Mouse (Mus musculus): ENCODE results near the gene Lcn11.
"Not testable (repeated sequence)": the region's sequence is repeated elsewhere in the genome, so short reads cannot be mapped to it uniquely, and the experiment has no call there.

The Lcn11 gene

DNA sequence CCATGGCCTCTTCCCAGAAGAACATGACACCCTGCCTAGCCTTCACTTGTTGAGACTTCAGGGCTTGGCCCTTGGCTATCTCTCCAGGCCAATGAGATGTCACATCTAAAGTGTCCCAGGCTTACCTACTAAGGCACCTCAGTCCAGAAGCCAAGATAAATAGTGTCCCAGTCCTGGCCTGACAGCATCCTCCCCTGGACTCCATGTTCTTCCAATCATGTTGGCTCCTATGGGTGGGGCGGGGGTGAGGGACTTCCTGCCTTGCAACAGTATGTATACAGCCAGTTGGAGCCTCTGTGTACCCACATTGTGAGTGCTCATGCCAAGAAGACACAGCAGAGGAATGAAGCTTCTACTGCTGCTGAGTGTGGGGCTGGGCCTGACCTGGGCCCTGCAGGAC lies at the start of gene Lcn11:
TSS of gene Lcn11 (plus strand) at position 301 of the 400 bp plus-strand sequence.
- in situ Hi-C loops (cut with MboI, MseI) = no loop called here

DNA sequence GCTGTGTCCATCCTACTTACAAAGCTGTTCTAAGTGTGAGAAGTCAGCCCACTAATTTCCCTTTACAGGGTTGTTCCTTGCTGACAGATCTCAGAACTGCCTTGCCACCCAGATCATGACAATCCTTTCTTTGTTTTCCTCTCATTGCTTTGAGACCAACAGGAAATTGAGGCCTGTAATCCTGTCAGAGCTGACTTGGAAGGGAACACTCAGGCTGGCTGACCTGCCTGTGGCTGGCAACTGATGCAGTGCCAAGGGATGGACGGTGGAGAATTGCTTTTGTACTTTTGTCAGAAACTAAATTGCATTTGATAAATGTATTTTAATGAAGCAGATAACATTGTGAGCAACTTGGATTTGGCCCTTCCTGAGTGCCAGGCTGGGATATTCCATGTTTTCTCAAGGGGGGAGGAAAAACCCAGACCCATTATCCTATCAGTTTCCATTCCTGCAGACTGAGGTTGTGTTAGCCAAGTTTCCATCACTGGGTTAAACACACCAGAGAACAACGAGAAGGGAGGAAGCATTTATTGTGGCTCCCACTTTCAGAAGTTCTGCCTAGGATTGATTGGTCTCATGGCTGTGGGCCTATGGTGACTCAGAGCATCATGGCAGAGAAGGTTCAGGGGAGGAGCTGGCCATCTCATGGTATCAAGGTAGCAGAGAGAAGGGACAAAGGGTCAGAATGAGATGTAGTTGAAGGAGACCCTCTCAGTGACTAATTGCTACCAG lies 43.5 kb upstream of the Lcn11 start:
- in situ Hi-C loops (cut with MboI, MseI) = no loop called here

DNA sequence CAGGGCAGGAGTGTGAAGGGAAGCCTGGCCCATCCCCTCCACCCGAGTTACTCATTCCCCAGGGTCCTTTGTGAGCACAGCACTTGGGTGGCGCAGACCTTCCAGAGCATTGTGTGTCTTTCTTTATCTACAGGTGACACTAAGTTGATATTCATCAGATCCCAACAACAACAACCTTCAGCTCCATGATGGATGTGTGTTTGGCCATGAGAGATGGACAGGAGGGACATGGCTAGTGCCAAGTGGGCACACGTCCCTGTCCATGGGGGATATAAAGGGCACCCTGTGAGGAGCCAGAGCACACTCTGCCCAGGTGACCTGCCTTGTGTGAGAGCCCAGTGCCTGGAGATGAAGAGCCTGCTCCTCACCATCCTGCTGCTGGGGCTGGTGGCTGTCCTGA lies 40.1 kb upstream of the Lcn11 start, which contains the start of gene Obp2b:
TSS of gene Obp2b (plus strand) at position 301 of the 400 bp plus-strand sequence.
- in situ Hi-C loops (cut with MboI, MseI) = not testable (repeated sequence)

DNA sequence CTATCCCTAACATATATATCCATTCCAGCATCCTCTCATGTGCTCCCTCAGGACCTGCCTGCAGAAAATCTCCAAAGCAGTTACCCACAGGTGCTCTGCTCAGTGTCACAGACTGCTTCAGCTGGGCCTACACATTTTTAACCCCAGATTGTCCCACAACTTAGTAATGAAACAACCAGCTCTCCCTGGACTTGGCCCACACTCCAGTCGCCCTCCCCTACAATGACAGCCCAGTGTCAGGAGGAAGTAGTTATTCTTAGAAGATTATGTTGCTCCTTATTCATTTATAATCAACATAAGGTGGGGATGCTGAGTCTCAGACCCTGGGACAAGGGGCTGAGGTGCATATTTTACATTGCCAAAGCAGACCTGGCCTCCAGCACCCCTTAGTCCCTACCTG lies 35.1 kb upstream of the Lcn11 start:
- in situ Hi-C loops (cut with MboI, MseI) = no loop called here

DNA sequence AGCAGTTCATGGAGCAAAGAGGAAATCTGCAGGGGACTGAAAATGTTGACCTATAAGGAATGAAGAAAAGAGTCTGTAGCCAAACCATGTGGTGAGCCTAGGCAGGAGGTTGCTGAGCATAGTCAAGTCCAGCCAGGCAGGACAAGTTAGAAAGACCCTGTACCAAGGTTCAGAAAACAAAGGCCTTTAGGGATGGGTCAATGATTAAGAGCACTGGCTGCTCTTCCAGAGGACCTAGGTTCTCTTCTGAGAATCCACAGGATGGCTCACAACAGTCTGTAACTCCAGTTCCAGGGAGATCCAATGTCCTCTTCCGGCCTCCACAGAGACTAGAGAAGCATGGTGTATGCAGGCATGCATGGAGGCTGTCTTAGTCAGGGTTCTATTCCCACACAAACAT lies 22.6 kb upstream of the Lcn11 start:
- in situ Hi-C loops (cut with MboI, MseI) = loop anchor here (5.0 kb wide), 1 partner anchor 37 kb away; no protein-coding TSS in a partner anchor

DNA sequence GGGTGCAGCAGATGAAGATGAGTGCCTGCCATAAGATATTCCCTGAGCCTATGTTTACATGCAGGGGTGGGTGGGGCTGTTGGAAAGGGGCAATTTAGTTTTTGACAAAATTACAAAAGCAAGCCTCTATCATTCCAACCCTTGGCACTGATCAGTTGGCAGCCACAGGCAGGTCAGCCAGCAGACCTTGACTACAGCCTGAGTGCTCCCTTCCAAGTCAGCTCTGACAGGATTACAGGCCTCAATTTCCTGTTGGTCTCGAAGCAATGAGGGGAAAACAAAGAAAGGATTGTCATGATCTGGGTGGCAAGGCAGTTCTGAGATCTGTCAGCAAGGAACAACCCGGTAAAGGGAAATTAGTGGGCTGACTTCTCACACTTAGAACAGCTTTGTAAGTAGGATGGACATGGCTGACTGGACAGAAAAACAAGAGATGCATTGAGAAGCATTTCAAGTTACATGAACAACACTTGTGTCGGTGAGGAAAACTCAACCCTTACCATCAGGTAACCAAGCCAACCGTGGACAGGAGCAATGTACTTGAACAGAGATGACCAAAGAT lies 18.7 kb upstream of the Lcn11 start:
- in situ Hi-C loops (cut with MboI, MseI) = no loop called here

DNA sequence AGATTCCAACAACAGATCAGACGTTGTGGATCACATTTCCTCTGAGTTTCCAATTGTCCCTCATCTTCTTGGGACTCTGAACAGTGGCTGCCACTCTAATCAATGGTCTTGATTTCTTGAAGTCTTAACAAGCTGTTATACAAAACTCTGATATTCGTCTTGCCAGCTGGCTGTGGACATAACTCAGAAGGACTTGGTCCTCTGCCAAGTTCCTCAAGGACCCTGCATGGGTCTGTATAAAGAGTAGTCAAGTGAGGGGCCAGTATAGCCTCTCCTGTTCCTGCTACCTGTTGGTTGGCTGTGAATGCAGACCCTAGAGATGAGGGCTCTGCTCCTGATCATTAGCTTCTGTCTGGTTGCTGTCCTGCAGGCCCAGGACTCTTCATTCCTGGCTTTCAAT lies 11.5 kb upstream of the Lcn11 start, which contains the start of gene Lcn3:
TSS of gene Lcn3 (plus strand) at position 301 of the 400 bp plus-strand sequence.
- in situ Hi-C loops (cut with MboI, MseI) = loop anchor here (10.0 kb wide), 1 partner anchor 520 kb away; no protein-coding TSS in a partner anchor

DNA sequence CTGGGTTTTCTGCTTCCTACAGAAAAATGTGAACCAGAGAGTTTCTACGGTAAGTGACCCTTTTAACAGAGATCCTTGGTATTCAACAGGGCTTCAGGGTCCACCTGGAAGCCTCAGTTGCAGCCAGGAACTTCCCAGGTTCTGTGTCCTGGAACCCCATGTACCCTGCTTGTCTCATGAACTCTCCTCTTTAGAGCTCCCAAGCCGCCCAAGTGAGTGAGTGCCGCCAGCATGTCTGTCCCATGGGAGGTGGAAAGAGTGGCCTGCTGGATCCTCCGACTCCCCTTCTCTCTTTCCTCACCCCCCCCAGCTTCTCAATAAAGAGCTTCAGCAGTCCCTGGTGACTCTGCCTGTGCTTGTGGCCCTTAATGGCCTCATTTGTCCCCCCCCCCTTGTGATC lies 9.1 kb upstream of the Lcn11 start:
- in situ Hi-C loops (cut with MboI, MseI) = loop anchor here (10.0 kb wide), 1 partner anchor 517 kb away; no protein-coding TSS in a partner anchor

DNA sequence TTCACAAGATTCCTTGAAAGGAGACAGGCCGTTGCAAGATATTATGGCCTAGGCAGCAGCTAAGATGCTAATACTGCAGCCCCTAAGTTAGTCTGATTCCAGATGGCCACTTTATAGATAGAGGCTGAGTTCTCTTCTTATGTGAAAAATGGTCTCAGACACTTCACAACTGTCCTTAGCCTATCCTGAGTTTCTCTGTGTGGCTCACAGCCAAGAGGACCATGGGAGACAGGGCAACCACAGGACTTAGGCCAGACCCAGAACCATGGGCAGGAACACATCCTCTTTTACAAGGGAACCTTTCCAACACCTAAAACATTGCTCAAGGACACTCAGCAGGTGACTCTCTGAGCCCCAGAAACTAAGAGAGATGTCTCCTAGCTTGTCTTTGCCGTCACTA lies 3.3 kb upstream of the Lcn11 start:
- in situ Hi-C loops (cut with MboI, MseI) = no loop called here

DNA sequence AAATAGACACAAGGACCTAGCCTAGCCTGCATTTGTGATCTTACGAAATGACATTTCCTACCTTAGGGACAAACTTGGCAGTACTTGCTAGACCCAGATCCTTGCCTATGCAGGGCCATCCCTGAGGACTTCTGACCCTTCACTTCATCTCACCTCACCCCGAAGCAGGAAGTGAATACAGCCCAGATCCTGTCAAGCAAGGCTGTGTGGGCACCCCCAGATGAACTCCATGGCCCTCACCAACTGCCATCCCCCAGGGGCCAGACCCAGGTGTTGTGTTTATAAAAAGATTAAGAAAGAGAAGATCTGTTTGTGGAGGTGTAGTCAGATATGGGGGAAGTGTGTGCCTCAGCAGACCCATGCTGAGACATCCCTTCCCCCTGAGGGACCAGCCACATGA lies 2.2 kb upstream of the Lcn11 start:
- in situ Hi-C loops (cut with MboI, MseI) = no loop called here

DNA sequence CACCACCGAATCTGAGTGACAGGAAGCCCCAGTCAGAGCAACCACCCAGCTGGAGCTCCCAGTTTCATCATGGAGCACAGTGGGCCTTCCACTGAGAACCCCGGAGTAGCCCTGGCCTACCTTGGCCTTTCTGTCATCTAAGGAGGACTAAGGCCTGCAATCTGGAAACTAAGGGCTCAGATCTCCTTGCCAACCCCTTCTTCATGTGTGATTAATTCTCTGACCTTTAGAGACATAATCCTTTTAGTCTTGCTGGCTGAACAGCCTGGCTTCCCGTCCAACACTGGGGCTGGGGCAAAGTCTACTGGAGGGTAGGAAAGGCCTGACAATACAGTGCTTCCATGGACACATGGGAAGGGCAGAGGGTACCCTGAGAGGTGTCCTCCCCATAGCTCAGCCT lies 826 bp upstream of the Lcn11 start:
- in situ Hi-C loops (cut with MboI, MseI) = no loop called here

DNA sequence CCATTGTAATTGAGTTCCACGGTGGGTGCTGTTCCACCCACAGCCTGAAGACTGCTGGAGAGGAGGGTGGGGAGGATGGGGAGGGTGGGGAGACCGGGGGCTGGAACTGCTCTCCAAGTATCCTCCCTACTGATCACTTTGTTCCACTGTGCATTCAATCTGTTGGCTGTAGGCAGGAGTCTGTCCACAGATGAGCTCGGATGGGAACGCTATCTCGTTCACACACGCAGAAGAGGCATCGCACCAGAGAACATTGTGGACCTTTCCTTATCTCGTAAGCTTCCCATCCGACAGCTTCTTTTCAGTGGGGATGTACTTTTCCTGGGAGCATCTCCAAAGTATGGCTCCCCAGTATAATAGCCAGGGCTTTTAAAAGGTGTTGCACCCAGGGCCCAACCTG lies 2.3 kb downstream of the Lcn11 start:
- in situ Hi-C loops (cut with MboI, MseI) = no loop called here

DNA sequence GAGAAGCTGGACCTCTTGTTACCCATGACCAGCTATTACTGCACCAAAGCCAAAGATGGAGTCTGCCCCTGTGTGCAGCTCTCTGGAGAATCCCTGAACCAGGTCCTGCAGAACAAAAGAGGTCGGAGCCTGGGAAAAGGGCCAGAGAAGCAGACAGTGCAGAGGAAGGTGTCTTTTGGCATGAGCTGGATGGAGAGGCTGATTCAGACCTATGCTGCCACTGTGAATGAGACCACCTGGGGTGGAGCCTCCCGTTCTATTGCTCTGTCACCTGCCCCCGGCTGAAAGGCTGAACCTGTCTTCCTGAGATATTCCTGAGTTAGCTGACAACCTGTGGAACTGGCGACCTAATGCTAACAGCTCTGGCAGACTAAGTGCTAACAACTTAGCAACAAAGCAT lies 4.1 kb downstream of the Lcn11 start:
- in situ Hi-C loops (cut with MboI, MseI) = no loop called here

DNA sequence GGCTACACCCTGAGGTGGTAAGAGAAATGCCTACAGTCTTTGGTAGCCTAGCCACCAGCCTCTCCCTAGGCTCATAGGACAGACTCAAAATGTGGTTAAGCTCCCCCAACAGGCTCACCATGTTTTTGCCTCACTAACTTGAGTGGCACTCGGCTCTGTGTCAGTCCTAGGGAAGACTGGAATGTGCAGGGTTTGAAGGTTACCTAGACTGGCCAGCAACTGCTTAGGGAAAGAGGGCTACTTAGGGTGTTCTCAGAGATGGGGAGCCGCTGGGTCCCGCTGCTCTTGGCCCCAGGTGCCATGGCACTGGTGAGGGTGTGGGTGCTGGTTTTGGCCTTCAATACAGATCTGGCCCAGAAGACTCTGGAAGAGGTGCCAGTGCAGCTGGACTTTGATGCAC lies 5.1 kb downstream of the Lcn11 start, which contains the start of gene Gm13539:
TSS of gene Gm13539 (plus strand) at position 301 of the 400 bp plus-strand sequence.
- in situ Hi-C loops (cut with MboI, MseI) = no loop called here

DNA sequence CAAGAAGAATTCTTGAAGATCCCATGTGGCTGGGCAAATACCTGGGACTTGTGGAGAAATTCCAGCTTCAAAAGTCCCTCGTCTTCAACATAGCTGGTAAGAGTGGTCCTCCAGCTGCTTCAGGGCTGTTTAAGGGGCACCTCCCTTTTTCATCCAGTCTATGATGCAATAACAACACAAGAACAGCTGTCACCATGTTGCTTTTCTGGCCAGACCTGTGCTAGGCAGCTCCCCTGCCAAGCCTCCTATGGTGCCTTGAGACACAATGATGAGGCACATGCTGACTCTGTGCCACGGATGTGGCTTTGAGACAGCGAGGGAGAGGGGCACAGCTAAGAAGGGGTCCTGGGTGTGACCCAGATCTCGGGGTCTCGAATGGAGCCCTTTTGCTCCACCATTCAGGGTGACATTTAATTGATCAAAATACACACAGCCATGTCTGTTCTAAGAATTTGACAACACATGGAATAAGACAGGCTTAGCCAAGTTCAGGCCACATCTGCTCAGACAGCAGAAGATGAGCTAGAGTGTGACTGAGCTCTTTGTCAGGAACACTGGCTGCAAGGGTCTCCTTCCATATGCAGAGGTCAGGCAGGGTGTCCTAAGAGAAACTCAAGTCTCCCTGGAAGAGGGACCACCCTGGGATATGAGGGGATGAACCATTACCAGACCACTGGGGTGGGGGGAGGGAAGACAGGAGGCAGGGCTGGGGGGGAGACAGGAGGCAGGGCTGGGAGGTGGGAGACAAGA lies 8.9 kb downstream of the Lcn11 start:
- in situ Hi-C loops (cut with MboI, MseI) = no loop called here

DNA sequence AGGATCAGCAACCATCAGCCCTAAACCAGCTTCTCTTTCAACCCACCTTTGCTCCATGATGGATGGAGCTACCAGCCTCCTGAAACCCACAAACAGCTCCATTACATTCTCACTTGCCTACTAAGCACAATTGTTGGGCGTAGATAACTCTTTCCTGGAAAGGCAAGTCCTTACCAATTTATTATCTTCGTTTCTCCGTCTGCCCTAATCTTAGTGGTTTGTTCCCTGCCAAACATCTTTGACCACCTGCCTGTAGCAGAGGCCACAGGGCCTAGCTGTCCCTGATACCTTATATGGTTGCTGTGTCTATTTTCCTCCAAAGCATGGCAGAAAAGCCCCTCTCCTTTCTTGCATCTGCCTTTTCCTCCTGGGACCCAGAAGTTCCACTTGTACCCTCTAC lies 12.3 kb downstream of the Lcn11 start:
- in situ Hi-C loops (cut with MboI, MseI) = no loop called here

DNA sequence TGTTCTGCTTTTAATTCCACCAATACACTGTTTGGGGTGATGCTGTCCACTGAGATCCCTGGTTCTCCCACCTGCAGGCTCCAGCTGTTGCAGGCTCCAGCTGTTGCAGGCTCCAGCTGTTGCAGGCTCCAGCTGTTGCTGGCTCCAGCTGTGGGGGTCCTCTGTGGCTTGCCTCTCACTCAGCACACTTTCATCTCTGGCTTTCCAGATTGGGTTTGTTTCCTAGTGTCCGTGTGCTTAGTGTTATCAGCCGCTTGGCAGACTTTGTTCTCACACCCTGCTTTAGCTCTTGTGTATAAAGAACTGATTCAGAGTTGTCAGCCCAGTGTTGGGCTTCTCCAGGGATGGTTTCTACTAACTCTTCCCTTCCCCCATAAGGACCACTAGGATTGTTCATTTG lies 20.8 kb downstream of the Lcn11 start:
- in situ Hi-C loops (cut with MboI, MseI) = no loop called here

DNA sequence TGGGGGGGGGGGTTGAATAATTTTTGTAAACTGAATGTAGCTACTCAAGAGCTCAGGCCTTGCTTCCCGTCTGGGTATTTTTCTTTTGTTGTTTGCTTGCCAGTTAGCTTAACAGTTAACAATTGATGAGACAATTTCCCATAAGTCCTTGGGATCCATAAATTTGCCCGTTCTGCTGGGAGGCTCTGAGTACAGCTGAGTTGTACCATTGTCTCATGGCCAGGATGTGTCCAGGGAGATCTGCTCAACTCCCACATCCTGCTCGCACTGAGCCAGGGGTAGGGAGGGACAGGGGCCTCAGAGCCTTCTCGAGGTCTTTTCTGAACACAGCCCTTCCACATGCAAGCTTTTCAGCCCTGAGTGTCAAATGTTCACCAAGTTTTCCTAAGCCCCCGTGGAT lies 21.2 kb downstream of the Lcn11 start:
- in situ Hi-C loops (cut with MboI, MseI) = no loop called here

DNA sequence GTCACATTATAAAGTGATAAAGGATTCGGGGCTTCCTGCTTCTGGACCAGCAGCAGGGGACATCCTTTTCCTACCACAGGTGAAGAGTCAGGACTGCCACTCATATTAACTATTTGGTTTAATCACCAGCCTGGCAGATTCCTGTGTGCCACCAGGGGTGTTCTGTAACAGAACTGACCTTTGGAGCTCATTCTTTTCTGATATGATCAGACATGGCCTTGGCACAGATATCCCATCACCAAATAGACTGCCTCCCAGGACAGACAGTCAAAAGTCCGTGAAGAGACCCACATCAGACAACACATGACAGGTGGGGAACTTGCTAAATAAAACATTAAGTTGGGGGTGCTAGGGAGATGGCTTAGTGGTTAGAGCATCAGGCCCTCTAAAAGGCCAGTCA lies 34.9 kb downstream of the Lcn11 start:
- in situ Hi-C loops (cut with MboI, MseI) = no loop called here

DNA sequence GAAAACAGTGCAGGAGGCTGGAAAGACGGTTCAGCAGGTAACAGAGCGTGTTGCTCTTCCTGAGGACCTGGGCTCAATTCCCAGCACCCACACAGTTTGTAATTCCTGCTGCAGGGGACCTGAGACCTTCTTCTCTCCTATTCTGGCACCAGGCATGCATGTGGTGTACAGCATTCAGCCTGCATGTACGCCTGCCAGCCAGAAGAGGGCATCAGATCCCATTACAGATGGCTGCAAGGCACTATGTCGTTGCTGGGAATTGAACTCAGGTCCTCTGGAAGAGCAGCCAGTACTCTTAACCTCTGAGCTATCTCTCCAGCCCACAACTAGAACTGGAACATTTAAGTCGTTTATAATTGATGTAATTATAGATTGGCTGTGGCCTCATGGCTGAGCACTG lies 36.5 kb downstream of the Lcn11 start:
- in situ Hi-C loops (cut with MboI, MseI) = no loop called here

DNA sequence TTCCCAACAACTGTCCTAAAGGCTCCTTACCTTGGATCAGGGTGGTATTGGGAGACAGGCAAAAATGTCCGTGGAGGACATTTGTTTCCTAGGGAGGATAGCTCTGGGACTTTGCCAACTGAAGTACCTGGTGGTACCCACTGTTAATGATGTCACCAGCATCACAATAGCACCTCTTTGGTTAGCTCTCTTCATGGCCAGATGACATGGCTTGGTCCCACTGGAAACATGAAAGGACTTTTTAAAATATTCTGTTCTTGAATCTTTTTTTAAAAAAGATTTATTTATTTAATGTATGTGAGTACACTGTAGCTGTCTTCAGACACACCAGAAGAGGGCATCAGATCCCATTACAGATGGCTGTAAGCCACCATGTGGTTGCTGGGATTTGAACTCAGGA lies 38.9 kb downstream of the Lcn11 start, which contains the start of gene Glt6d1:
TSS of gene Glt6d1 (minus strand) at position 101 of the 400 bp plus-strand sequence.
- in situ Hi-C loops (cut with MboI, MseI) = not testable (repeated sequence)

DNA sequence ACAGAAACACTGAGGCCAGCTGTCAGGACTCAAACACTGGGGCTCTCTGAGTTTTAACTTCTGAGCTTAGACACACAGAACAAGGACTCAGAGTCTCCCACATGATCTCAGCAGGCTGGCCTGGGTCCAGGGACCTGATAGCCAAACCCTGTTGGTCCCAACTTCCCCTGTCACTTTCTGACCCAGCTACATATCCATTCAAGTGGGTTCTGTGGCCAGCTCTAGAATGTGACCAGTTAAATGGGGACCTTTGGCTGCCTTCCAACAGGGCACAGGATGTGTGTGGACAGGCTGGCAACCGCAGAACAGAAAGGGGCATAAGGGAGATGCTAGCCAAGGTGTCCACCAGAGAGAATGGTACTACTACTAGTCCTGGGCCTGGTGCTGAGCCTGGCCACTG lies 46.0 kb downstream of the Lcn11 start, which contains the start of gene Lcn9:
TSS of gene Lcn9 (plus strand) at position 348 of the 400 bp plus-strand sequence.
- in situ Hi-C loops (cut with MboI, MseI) = loop anchor here (10.0 kb wide), 1 partner anchor 948 kb away; no protein-coding TSS in a partner anchor

All from T-helper 2 cell (primary cell).